Mouse (Mus musculus) olfactory bulb, adult 2 months (tissue): ENCODE measurements around the gene Gm45713.

Experiments used
- CTCF ChIP-seq: fragments of 200-500 bp; IDR thresholded peaks from 2 replicates; pipeline ENCODE4 v1.5.1; 2012; ENCODE audit warnings: low read depth, mild to moderate bottlenecking, low read length, moderate library complexity; ENCODE audit not compliant: insufficient read depth
- POLR2A ChIP-seq: fragments of 200-500 bp; IDR thresholded peaks from 2 replicates; pipeline ENCODE4 v1.6.1; 2012; ENCODE audit warnings: mild to moderate bottlenecking, low read depth, low read length, moderate library complexity; ENCODE audit not compliant: insufficient read depth

GRCm38 (mm10) chr7:45134544-45135026, 1.4 kb downstream of the Gm45713 start:
- TF ChIP-seq POLR2A (no peak), CTCF (no peak)
